Mouse (Mus musculus) intestine, embryonic 14.5 days (tissue): ENCODE results near the gene Dnajb2. TPM values are rescaled to one million over a fixed set of nuclear protein-coding genes. Genes with fewer than 3 reads are reported as not detected.
A peak's percentile ranks its signal among the peaks of the same experiment; 100 is the strongest.

Experiments
- ATAC-seq: fragments of 200-750 bp; cut with Nextera tagmentation; replicated peaks from 2 replicates; pipeline ENCODE4 v1.8.0; 2017; ENCODE audit warnings: low read depth, moderate number of reproducible peaks, moderate TSS enrichment, moderate library complexity; ENCODE audit not compliant: low FRiP score, low TSS enrichment
- DNase-seq: peaks from one replicate; pipeline ENCODE4 v3.0.0-alpha.2; 2018; ENCODE audit warnings: low spot score
- H3K27ac ChIP-seq: fragments of 300-500 bp; sonication (generic); 2 replicates; pipeline ENCODE4 v1.5.1; 2014; ENCODE audit warnings: low read depth, mild to moderate bottlenecking, control low read depth
- H3K27me3 ChIP-seq: fragments of 300-500 bp; sonication (generic); replicated peaks from 2 replicates; pipeline ENCODE4 v1.6.1; 2014; ENCODE audit warnings: low read length, control low read depth; ENCODE audit not compliant: control insufficient read depth, insufficient read depth
- H3K36me3 ChIP-seq: fragments of 300-500 bp; sonication (generic); 2 replicates; pipeline ENCODE4 v1.6.1; 2014; ENCODE audit warnings: low read length, control low read depth; ENCODE audit not compliant: control insufficient read depth, insufficient read depth
- H3K4me1 ChIP-seq: fragments of 300-500 bp; sonication (generic); replicated peaks from 2 replicates; pipeline ENCODE4 v1.6.1; 2014; ENCODE audit warnings: low read length, control low read depth, mixed read lengths; ENCODE audit not compliant: control insufficient read depth, insufficient read depth
- H3K4me2 ChIP-seq: fragments of 300-500 bp; sonication (generic); 2 replicates; pipeline ENCODE4 v1.6.1; 2014; ENCODE audit warnings: low read length
- H3K4me3 ChIP-seq: fragments of 300-500 bp; sonication (generic); 2 replicates; pipeline ENCODE4 v1.5.1; 2014; ENCODE audit warnings: low read depth, low read length, control low read depth, mixed read lengths
- H3K9ac ChIP-seq: fragments of 300-500 bp; sonication (generic); 2 replicates; pipeline ENCODE4 v1.6.1; 2014; ENCODE audit warnings: mild to moderate bottlenecking, low read length
- H3K9me3 ChIP-seq: fragments of 300-500 bp; sonication (generic); 2 replicates; pipeline ENCODE4 v1.6.1; 2016; ENCODE audit warnings: low read length, control low read depth; ENCODE audit not compliant: control insufficient read depth
- WGBS: fragments of 180-500 bp; shearing (Covaris S2); extraction: QIAGEN DNeasy Blood & Tissue Kit; methylation state at CpG from one replicate; pipeline ENCODE4 v1.1.7; 2014; 5-methylcytosine and 5-hydroxymethylcytosine counted together
- polyA plus RNA-seq: library from polyadenylated mRNA; unstranded; fragments of >200 nt; fragmentation: Nextera tagmentation; extraction: Ambion mirVana; gene quantifications from 2 replicates; pipeline ENCODE4 v1.2.1, GENCODE M21; 2014

Gene Dnajb2
- polyA plus RNA-seq, 1 experiment from 2014 or later, result 14.2 TPM

- Histone ChIP-seq H3K4me1 (no peaks in the 10 kb centered on the region), H3K9ac (no peak overlapping the region), H3K4me2 (no peak overlapping the region), H3K9me3 (0 out of 2 replicates have a peak, but pooled peaks cover 4% of the 10 kb centered on the region), H3K27me3 (peaks cover 18% of the 10 kb centered on the region), H3K4me3 (no peak overlapping the region), H3K36me3 (no peaks in the 10 kb centered on the region), H3K27ac (no peak overlapping the region)
- DNase-seq (peak; percentile 88), ATAC-seq (no peak)
- WGBS, result 7% methylated on average over 23 of the region's 23 CpGs
Measured at GRCm38 (mm10) chr1:75277195-75278188, 41.3 kb downstream of the Dnajb2 start.

- H3K4me3 ChIP-seq, result no peak within 1 kb of the TSS
- no peaks in the 10 kb centered on the region for H3K4me1 ChIP-seq
- ATAC-seq, result no peak
- H3K9me3 ChIP-seq, result 0 out of 2 replicates have a peak, but pooled peaks cover 4% of the 10 kb centered on the region
- H3K27ac ChIP-seq, result no peak within 1 kb of the TSS
- no peak within 1 kb of the TSS for H3K9ac ChIP-seq
- no peaks in the 10 kb centered on the region for H3K36me3 ChIP-seq
- peaks cover 18% of the 10 kb centered on the region for H3K27me3 ChIP-seq
- H3K4me2 ChIP-seq, result no peak within 1 kb of the TSS
- DNase-seq, result no peak
- WGBS, result 6% methylated on average over 13 of the region's 13 CpGs
Measured at GRCm38 (mm10) chr1:75278228-75278627, 42.0 kb downstream of the Dnajb2 start, which contains the start of gene Resp18. TSS of gene Resp18 (minus strand) at chr1:75278415.

- 78% methylated on average over 5 of the region's 5 CpGs for WGBS
- Histone ChIP-seq H3K27ac (no peak overlapping the region), H3K36me3 (no peaks in the 10 kb centered on the region), H3K4me3 (no peak overlapping the region), H3K27me3 (peaks cover 11% of the 10 kb centered on the region), H3K4me2 (no peak overlapping the region), H3K9me3 (0 out of 2 replicates have a peak, but pooled peaks cover 4% of the 10 kb centered on the region), H3K9ac (no peak overlapping the region), H3K4me1 (no peaks in the 10 kb centered on the region)
- ATAC-seq (no peak), DNase-seq (no peak)
Measured at GRCm38 (mm10) chr1:75283017-75283416, 46.8 kb downstream of the Dnajb2 start.

- DNase-seq (no peak), ATAC-seq (no peak)
- Histone ChIP-seq H3K4me1 (no peaks in the 10 kb centered on the region), H3K9me3 (0 out of 2 replicates have a peak, but pooled peaks cover 4% of the 10 kb centered on the region), H3K4me3 (no peak overlapping the region), H3K4me2 (no peak overlapping the region), H3K9ac (no peak overlapping the region), H3K27ac (no peak overlapping the region), H3K36me3 (no peaks in the 10 kb centered on the region), H3K27me3 (no peaks in the 10 kb centered on the region)
- 92% methylated on average over 7 of the region's 7 CpGs for WGBS
Measured at GRCm38 (mm10) chr1:75284911-75285310, 48.7 kb downstream of the Dnajb2 start.

- no peak for DNase-seq
Measured at GRCm38 (mm10) chr1:75289376-75289775, 53.2 kb downstream of the Dnajb2 start.

GRCm38 (mm10) chr1:75289888-75290431, 53.8 kb downstream of the Dnajb2 start:
- Histone ChIP-seq H3K4me2 (no peak overlapping the region), H3K4me3 (no peak overlapping the region), H3K36me3 (no peaks in the 10 kb centered on the region), H3K27me3 (no peaks in the 10 kb centered on the region), H3K4me1 (peaks cover 9% of the 10 kb centered on the region), H3K9me3 (no peaks in the 10 kb centered on the region), H3K9ac (no peak overlapping the region), H3K27ac (no peak overlapping the region)
- DNase-seq, result no peak
- no peak for ATAC-seq
- WGBS, result 56% methylated on average over 8 of the region's 8 CpGs

More at GRCm38 (mm10) chr1:75289376-75289775, 53.2 kb downstream of the Dnajb2 start:
- H3K4me3 ChIP-seq, result no peak overlapping the region
- H3K36me3 ChIP-seq, result no peaks in the 10 kb centered on the region
- H3K27me3 ChIP-seq, result no peaks in the 10 kb centered on the region
- no peak for ATAC-seq
- H3K4me1 ChIP-seq, result peaks cover 9% of the 10 kb centered on the region
- H3K9me3 ChIP-seq, result no peaks in the 10 kb centered on the region
- no peak overlapping the region for H3K9ac ChIP-seq
- H3K27ac ChIP-seq, result no peak overlapping the region
- 14% methylated on average over 7 of the region's 7 CpGs for WGBS
- H3K4me2 ChIP-seq, result no peak overlapping the region

- Histone ChIP-seq H3K4me2 (no peak overlapping the region), H3K4me1 (peaks cover 9% of the 10 kb centered on the region), H3K27me3 (no peaks in the 10 kb centered on the region), H3K9me3 (no peaks in the 10 kb centered on the region), H3K4me3 (no peak overlapping the region), H3K36me3 (no peaks in the 10 kb centered on the region), H3K27ac (no peak overlapping the region), H3K9ac (no peak overlapping the region)
- DNase-seq (peak; percentile 53), ATAC-seq (no peak)
Measured at GRCm38 (mm10) chr1:75290582-75290981, 54.4 kb downstream of the Dnajb2 start.

- Histone ChIP-seq H3K27ac (no peak overlapping the region), H3K36me3 (no peaks in the 10 kb centered on the region), H3K4me3 (no peak overlapping the region), H3K9me3 (no peaks in the 10 kb centered on the region), H3K4me2 (no peak overlapping the region), H3K4me1 (peaks cover 9% of the 10 kb centered on the region), H3K9ac (no peak overlapping the region), H3K27me3 (no peaks in the 10 kb centered on the region)
- 86% methylated on average over 8 of the region's 8 CpGs for WGBS
- DNase-seq (no peak), ATAC-seq (no peak)
Measured at GRCm38 (mm10) chr1:75291321-75291720, 55.1 kb downstream of the Dnajb2 start.
